Mouse (Mus musculus): ENCODE results near the gene Prss12.

DNA sequence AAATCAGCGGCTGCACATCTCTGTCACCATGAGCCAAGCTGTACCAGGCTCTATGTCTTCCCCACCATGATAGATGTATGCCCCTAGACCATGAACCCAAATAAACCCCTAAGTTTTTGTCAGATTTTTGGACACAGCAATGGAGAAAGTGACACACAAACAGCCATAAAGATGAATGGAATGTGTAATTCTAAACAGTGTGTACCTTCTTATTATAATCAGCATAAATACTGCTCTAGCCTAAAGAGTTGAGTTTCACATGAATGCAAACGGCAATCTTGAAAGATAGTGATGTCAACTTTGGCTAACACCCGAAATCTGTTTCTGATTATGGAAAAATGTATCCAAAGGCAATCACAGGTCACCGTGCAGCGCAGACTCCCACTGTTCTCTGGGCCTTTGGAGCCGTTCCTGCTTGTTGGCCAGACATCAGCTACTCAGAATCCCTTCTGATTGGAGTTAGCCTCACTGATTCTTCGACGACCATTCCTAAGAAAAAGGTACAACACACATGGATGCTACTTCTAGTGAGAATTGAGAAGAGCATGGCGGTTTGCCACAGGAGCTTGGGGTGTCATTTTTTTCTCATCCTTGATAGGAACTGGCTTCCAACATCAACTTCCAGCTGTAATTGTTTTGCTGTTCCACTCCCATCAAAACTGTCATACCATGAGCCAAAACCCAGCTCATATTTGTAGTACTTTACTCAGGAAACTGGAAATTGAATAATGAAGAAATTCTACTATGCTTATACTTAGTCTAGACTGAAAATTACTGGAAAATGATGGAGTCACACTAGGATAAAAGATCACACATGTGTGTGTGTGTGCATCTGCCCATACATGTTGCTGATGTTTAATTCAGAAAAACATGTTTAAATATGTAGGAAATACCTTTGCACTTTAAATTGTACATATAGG, 48.9 kb upstream of the Prss12 start:
- no peak for TF ChIP-seq ZNF384 (IDR thresholded peaks at IDR 0.05; ENCODE audit: low read depth, low read length)
- no peak for TF ChIP-seq ZC3H11A (IDR thresholded peaks at IDR 0.05; ENCODE audit: borderline replicate concordance, low read depth, low read length)
- TF ChIP-seq MAFK (IDR thresholded peaks at IDR 0.05; ENCODE audit: insufficient read depth, low read depth, low read length), result no peak
- no peak for TF ChIP-seq CHD2 (IDR thresholded peaks at IDR 0.05; ENCODE audit: low read depth, low read length)

Data from ES-E14 (cell line).